Mouse (Mus musculus) MEL-GATA-1-ER (cell line): Measurements from ENCODE around the gene Cep350.

Source experiments
- DNase-seq: peaks from one replicate; pipeline ENCODE4 v3.0.0-alpha.2; 2012; ENCODE audit warnings: low read depth; ENCODE audit errors: extremely low read depth

Gene Cep350

GRCm38 (mm10) chr1:155973068-155973718 lies at the start of gene Cep350:
TSS of gene Cep350 (minus strand) at chr1:155973255.
- DNase-seq: peak; percentile 96

- no peak for DNase-seq
Observed at GRCm38 (mm10) chr1:156020402-156020801, 47.3 kb upstream of the Cep350 start.

- no peak for DNase-seq
Observed at GRCm38 (mm10) chr1:156019800-156020199, 46.7 kb upstream of the Cep350 start.

- no peak for DNase-seq
Observed at GRCm38 (mm10) chr1:156009003-156009402, 35.9 kb upstream of the Cep350 start.

GRCm38 (mm10) chr1:156005906-156006305 lies 32.9 kb upstream of the Cep350 start:
- no peak for DNase-seq

GRCm38 (mm10) chr1:156003201-156003935 lies 30.3 kb upstream of the Cep350 start:
- no peak for DNase-seq

GRCm38 (mm10) chr1:156002366-156002765 lies 29.3 kb upstream of the Cep350 start:
- DNase-seq: no peak

- DNase-seq: no peak
Observed at GRCm38 (mm10) chr1:155995612-155996011, 22.6 kb upstream of the Cep350 start.

GRCm38 (mm10) chr1:155994524-155994923 lies 21.5 kb upstream of the Cep350 start:
- no peak for DNase-seq

GRCm38 (mm10) chr1:155990391-155990790 lies 17.3 kb upstream of the Cep350 start:
- DNase-seq: no peak

- DNase-seq: peak; percentile 48
Observed at GRCm38 (mm10) chr1:155989387-155989786, 16.3 kb upstream of the Cep350 start.

GRCm38 (mm10) chr1:155987625-155988024 lies 14.6 kb upstream of the Cep350 start:
- DNase-seq: no peak

GRCm38 (mm10) chr1:155974931-155975330 lies 1.9 kb upstream of the Cep350 start:
- DNase-seq: peak; percentile 12

GRCm38 (mm10) chr1:155973719-155974379 lies 794 bp upstream of the Cep350 start:
- DNase-seq: peak; percentile 41

GRCm38 (mm10) chr1:155972146-155973067 lies 648 bp downstream of the Cep350 start:
- DNase-seq: peak; percentile 36

- DNase-seq: no peak
Observed at GRCm38 (mm10) chr1:155949170-155949569, 23.9 kb downstream of the Cep350 start.

GRCm38 (mm10) chr1:155944361-155944760 lies 28.7 kb downstream of the Cep350 start:
- DNase-seq: no peak

GRCm38 (mm10) chr1:155937416-155937815 lies 35.6 kb downstream of the Cep350 start:
- no peak for DNase-seq

GRCm38 (mm10) chr1:155934702-155935101 lies 38.4 kb downstream of the Cep350 start:
- DNase-seq: no peak

- DNase-seq: no peak
Observed at GRCm38 (mm10) chr1:155903561-155903960, 69.5 kb downstream of the Cep350 start.

GRCm38 (mm10) chr1:155901348-155901747 lies 71.7 kb downstream of the Cep350 start:
- DNase-seq: no peak
